Mouse (Mus musculus): Measurements from ENCODE around the gene Nav1. TPM values are rescaled to one million over a fixed set of nuclear protein-coding genes. Genes with fewer than 3 reads are reported as not detected.
A peak's percentile ranks its signal among the peaks of the same experiment; 100 is the strongest.

Nav1 gene
- polyA plus RNA-seq, 1 experiment from 2014 or later: 11.5 TPM

GRCm38 (mm10) chr1:135514046-135514445, 93.0 kb downstream of the Nav1 start:
- 61% methylated on average over 4 of the region's 4 CpGs for WGBS
- Histone ChIP-seq H3K27me3 (ENCODE audit: control insufficient read depth, insufficient read depth, low read depth, low read length) (no peaks in the 10 kb centered on the region), H3K27ac (ENCODE audit: low read length) (no peak overlapping the region), H3K9me3 (ENCODE audit: control insufficient read depth, low read length) (no peaks in the 10 kb centered on the region), H3K36me3 (ENCODE audit: control insufficient read depth, insufficient read depth, low read length) (no peaks in the 10 kb centered on the region), H3K4me1 (replicated peaks; ENCODE audit: control insufficient read depth, insufficient read depth, low read length) (peaks cover 46% of the 10 kb centered on the region), H3K4me2 (ENCODE audit: low read depth, low read length) (no peak overlapping the region), H3K4me3 (ENCODE audit: low read length) (no peak overlapping the region), H3K9ac (ENCODE audit: low read length) (no peak overlapping the region)
- no peak for ATAC-seq (ENCODE audit: low read depth)

GRCm38 (mm10) chr1:135513464-135513863, 93.6 kb downstream of the Nav1 start:
- Histone ChIP-seq H3K4me1 (replicated peaks; ENCODE audit: control insufficient read depth, insufficient read depth, low read length) (peaks cover 50% of the 10 kb centered on the region), H3K27me3 (ENCODE audit: control insufficient read depth, insufficient read depth, low read depth, low read length) (no peaks in the 10 kb centered on the region), H3K9me3 (ENCODE audit: control insufficient read depth, low read length) (no peaks in the 10 kb centered on the region), H3K9ac (ENCODE audit: low read length) (no peak overlapping the region), H3K4me3 (ENCODE audit: low read length) (no peak overlapping the region), H3K36me3 (ENCODE audit: control insufficient read depth, insufficient read depth, low read length) (no peaks in the 10 kb centered on the region), H3K27ac (ENCODE audit: low read length) (no peak overlapping the region), H3K4me2 (ENCODE audit: low read depth, low read length) (no peak overlapping the region)
- WGBS: 56% methylated on average over 5 of the region's 5 CpGs
- no peak for ATAC-seq (ENCODE audit: low read depth)

- no peaks in the 10 kb centered on the region for H3K36me3 ChIP-seq (ENCODE audit: control insufficient read depth, insufficient read depth, low read length)
- H3K9ac ChIP-seq (ENCODE audit: low read length): peak overlapping the region; percentile 62
- H3K4me1 ChIP-seq (replicated peaks; ENCODE audit: control insufficient read depth, insufficient read depth, low read length): peaks cover 44% of the 10 kb centered on the region
- peak; percentile 60 for ATAC-seq (ENCODE audit: low read depth)
- H3K27me3 ChIP-seq (ENCODE audit: control insufficient read depth, insufficient read depth, low read depth, low read length): no peaks in the 10 kb centered on the region
- peak overlapping the region; percentile 71 for H3K4me2 ChIP-seq (ENCODE audit: low read depth, low read length)
- H3K4me3 ChIP-seq (ENCODE audit: low read length): peak overlapping the region; percentile 54
- WGBS: 6% methylated on average over 30 of the region's 30 CpGs
- H3K9me3 ChIP-seq (ENCODE audit: control insufficient read depth, low read length): no peaks in the 10 kb centered on the region
- H3K27ac ChIP-seq (ENCODE audit: low read length): no peak overlapping the region
Observed at GRCm38 (mm10) chr1:135510346-135510977, 96.6 kb downstream of the Nav1 start.

- 27% methylated on average over 15 of the region's 16 CpGs for WGBS
- H3K4me3 ChIP-seq (ENCODE audit: low read length): peak overlapping the region; percentile 54
- H3K9me3 ChIP-seq (ENCODE audit: control insufficient read depth, low read length): no peaks in the 10 kb centered on the region
- no peak for ATAC-seq (ENCODE audit: low read depth)
- no peaks in the 10 kb centered on the region for H3K27me3 ChIP-seq (ENCODE audit: control insufficient read depth, insufficient read depth, low read depth, low read length)
- peaks cover 33% of the 10 kb centered on the region for H3K4me1 ChIP-seq (replicated peaks; ENCODE audit: control insufficient read depth, insufficient read depth, low read length)
- peak overlapping the region; percentile 62 for H3K9ac ChIP-seq (ENCODE audit: low read length)
- no peak overlapping the region for H3K27ac ChIP-seq (ENCODE audit: low read length)
- H3K36me3 ChIP-seq (ENCODE audit: control insufficient read depth, insufficient read depth, low read length): no peaks in the 10 kb centered on the region
- peak overlapping the region; percentile 71 for H3K4me2 ChIP-seq (ENCODE audit: low read depth, low read length)
Observed at GRCm38 (mm10) chr1:135509145-135510084, 97.7 kb downstream of the Nav1 start.

- H3K4me1 ChIP-seq (replicated peaks; ENCODE audit: control insufficient read depth, insufficient read depth, low read length): peaks cover 36% of the 10 kb centered on the region
- no peak overlapping the region for H3K27ac ChIP-seq (ENCODE audit: low read length)
- no peak for ATAC-seq (ENCODE audit: low read depth)
- H3K9ac ChIP-seq (ENCODE audit: low read length): no peak overlapping the region
- H3K4me2 ChIP-seq (ENCODE audit: low read depth, low read length): no peak overlapping the region
- H3K36me3 ChIP-seq (ENCODE audit: control insufficient read depth, insufficient read depth, low read length): no peaks in the 10 kb centered on the region
- H3K9me3 ChIP-seq (ENCODE audit: control insufficient read depth, low read length): no peaks in the 10 kb centered on the region
- 41% methylated on average over 3 of the region's 3 CpGs for WGBS
- H3K4me3 ChIP-seq (ENCODE audit: low read length): no peak overlapping the region
- no peaks in the 10 kb centered on the region for H3K27me3 ChIP-seq (ENCODE audit: control insufficient read depth, insufficient read depth, low read depth, low read length)
Observed at GRCm38 (mm10) chr1:135508349-135508634, 98.8 kb downstream of the Nav1 start.

GRCm38 (mm10) chr1:135507572-135508348, 99.3 kb downstream of the Nav1 start:
- no peak overlapping the region for H3K4me2 ChIP-seq (ENCODE audit: low read depth, low read length)
- no peak overlapping the region for H3K4me3 ChIP-seq (ENCODE audit: low read length)
- H3K27me3 ChIP-seq (ENCODE audit: control insufficient read depth, insufficient read depth, low read depth, low read length): no peaks in the 10 kb centered on the region
- H3K36me3 ChIP-seq (ENCODE audit: control insufficient read depth, insufficient read depth, low read length): no peaks in the 10 kb centered on the region
- H3K4me1 ChIP-seq (replicated peaks; ENCODE audit: control insufficient read depth, insufficient read depth, low read length): peaks cover 36% of the 10 kb centered on the region
- no peak overlapping the region for H3K27ac ChIP-seq (ENCODE audit: low read length)
- 52% methylated on average over 14 of the region's 14 CpGs for WGBS
- no peak overlapping the region for H3K9ac ChIP-seq (ENCODE audit: low read length)
- no peak for ATAC-seq (ENCODE audit: low read depth)
- H3K9me3 ChIP-seq (ENCODE audit: control insufficient read depth, low read length): no peaks in the 10 kb centered on the region

- ATAC-seq (ENCODE audit: low read depth): peak; percentile 80
- Histone ChIP-seq H3K9me3 (ENCODE audit: control insufficient read depth, low read length) (no peaks in the 10 kb centered on the region), H3K9ac (ENCODE audit: low read length) (no peak overlapping the region), H3K4me2 (ENCODE audit: low read depth, low read length) (no peak overlapping the region), H3K4me3 (ENCODE audit: low read length) (no peak overlapping the region), H3K4me1 (replicated peaks; ENCODE audit: control insufficient read depth, insufficient read depth, low read length) (peaks cover 33% of the 10 kb centered on the region), H3K27ac (ENCODE audit: low read length) (no peak overlapping the region), H3K27me3 (ENCODE audit: control insufficient read depth, insufficient read depth, low read depth, low read length) (no peaks in the 10 kb centered on the region), H3K36me3 (ENCODE audit: control insufficient read depth, insufficient read depth, low read length) (no peaks in the 10 kb centered on the region)
- 47% methylated on average over 7 of the region's 7 CpGs for WGBS
Observed at GRCm38 (mm10) chr1:135505499-135505898, 101.6 kb downstream of the Nav1 start.

GRCm38 (mm10) chr1:135503436-135503835, 103.7 kb downstream of the Nav1 start:
- WGBS: 54% methylated on average over 2 of the region's 2 CpGs
- Histone ChIP-seq H3K4me1 (replicated peaks; ENCODE audit: control insufficient read depth, insufficient read depth, low read length) (peaks cover 22% of the 10 kb centered on the region), H3K9ac (ENCODE audit: low read length) (no peak overlapping the region), H3K4me2 (ENCODE audit: low read depth, low read length) (no peak overlapping the region), H3K36me3 (ENCODE audit: control insufficient read depth, insufficient read depth, low read length) (no peaks in the 10 kb centered on the region), H3K9me3 (ENCODE audit: control insufficient read depth, low read length) (no peaks in the 10 kb centered on the region), H3K27ac (ENCODE audit: low read length) (peak overlapping the region; percentile 12; the same call in 1 of the 2 replicates), H3K4me3 (ENCODE audit: low read length) (no peak overlapping the region), H3K27me3 (ENCODE audit: control insufficient read depth, insufficient read depth, low read depth, low read length) (no peaks in the 10 kb centered on the region)
- ATAC-seq (ENCODE audit: low read depth): peak; percentile 34

- no peak overlapping the region for H3K4me3 ChIP-seq (ENCODE audit: low read length)
- H3K9ac ChIP-seq (ENCODE audit: low read length): no peak overlapping the region
- ATAC-seq (ENCODE audit: low read depth): no peak
- H3K27ac ChIP-seq (ENCODE audit: low read length): no peak overlapping the region
- H3K4me1 ChIP-seq (replicated peaks; ENCODE audit: control insufficient read depth, insufficient read depth, low read length): peaks cover 17% of the 10 kb centered on the region
- WGBS: 75% methylated on average over 9 of the region's 9 CpGs
- no peak overlapping the region for H3K4me2 ChIP-seq (ENCODE audit: low read depth, low read length)
- no peaks in the 10 kb centered on the region for H3K36me3 ChIP-seq (ENCODE audit: control insufficient read depth, insufficient read depth, low read length)
- H3K9me3 ChIP-seq (ENCODE audit: control insufficient read depth, low read length): no peaks in the 10 kb centered on the region
- no peaks in the 10 kb centered on the region for H3K27me3 ChIP-seq (ENCODE audit: control insufficient read depth, insufficient read depth, low read depth, low read length)
Observed at GRCm38 (mm10) chr1:135502750-135503149, 104.3 kb downstream of the Nav1 start.

All from lung, embryonic 16.5 days (tissue).